Comparison of ENCODE assay signal across 33 mouse cellular contexts in the genomic region with DNA sequence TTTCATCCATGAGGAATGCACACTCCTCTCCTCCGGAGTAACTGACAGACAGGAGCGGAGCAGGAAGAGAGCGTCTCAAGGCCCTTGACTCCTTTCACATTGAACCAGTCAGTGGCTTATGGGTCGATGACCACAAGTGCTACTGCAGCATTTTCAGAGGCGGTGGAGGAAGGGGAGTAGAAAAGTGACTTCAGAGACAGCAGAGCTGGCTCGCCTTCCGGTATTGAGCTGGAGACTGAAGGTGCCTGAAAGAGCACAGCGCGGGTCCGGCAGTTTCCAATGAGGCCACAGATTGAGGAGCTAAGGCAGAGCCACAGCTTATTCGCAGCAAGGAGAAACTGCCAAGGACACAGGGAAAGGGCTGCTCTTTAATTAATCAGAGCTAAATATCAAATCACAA.
A peak's percentile ranks its signal among the peaks of the same experiment; 100 is the strongest.
DNase-seq lines count a peak whose midpoint lies in the region; ATAC-seq and TF ChIP-seq lines count a peak whose summit lies in the region.
"Had no signal": no experiment of that assay in that cellular context is flagged by ENCODE, and none has a peak within 500 bp of the region (broad histone marks: within the 10 kb centered on the region; RNA-seq: fewer than 3 reads in every experiment).

No protein-coding gene starts in this region.

- H3K27ac ChIP-seq in kidney, embryonic 16.5 days (ENCODE audit: low read length), result no peak overlapping the region
- H3K27ac ChIP-seq in stomach, postnatal 0 days (replicated peaks), result no peak overlapping the region
- H3K27ac ChIP-seq: embryonic facial prominence, embryonic 12.5 days; heart, embryonic 10.5 days; hindbrain, embryonic 12.5 days; hindbrain, postnatal 0 days; intestine, embryonic 15.5 days; kidney, postnatal 0 days; layer of hippocampus, adult 2 months; limb, embryonic 12.5 days; liver, embryonic 12.5 days; midbrain, embryonic 12.5 days; neural tube, embryonic 13.5 days had no signal

- no peaks in the 10 kb centered on the region for H3K9me3 ChIP-seq in kidney, embryonic 16.5 days (ENCODE audit: low read length)
- H3K9me3 ChIP-seq in stomach, postnatal 0 days (ENCODE audit: control insufficient read depth, low read length), result no peaks in the 10 kb centered on the region
- H3K9me3 ChIP-seq: embryonic facial prominence, embryonic 12.5 days; heart, embryonic 10.5 days; hindbrain, embryonic 12.5 days; intestine, embryonic 15.5 days; limb, embryonic 12.5 days; midbrain, embryonic 12.5 days; neural tube, embryonic 13.5 days had no signal

- TF ChIP-seq CTCF in stomach, postnatal 0 days (IDR thresholded peaks at IDR 0.05; ENCODE audit: low read depth), result no peak

- ATAC-seq in kidney, embryonic 16.5 days (ENCODE audit: low FRiP score, low TSS enrichment), result no peak
- no peak for ATAC-seq in stomach, postnatal 0 days (ENCODE audit: low FRiP score, low TSS enrichment)
- ATAC-seq: forebrain, embryonic 14.5 days; intestine, embryonic 15.5 days; liver, embryonic 12.5 days; liver, postnatal 0 days; lung, postnatal 0 days; Patski had no signal

- H3K4me3 ChIP-seq in kidney, embryonic 16.5 days (ENCODE audit: low read length), result no peak overlapping the region
- no peak overlapping the region for H3K4me3 ChIP-seq in stomach, postnatal 0 days (ENCODE audit: low read depth, low read length)
- H3K4me3 ChIP-seq: embryonic facial prominence, embryonic 12.5 days; heart, embryonic 10.5 days; hindbrain, embryonic 12.5 days; intestine, embryonic 15.5 days; layer of hippocampus, adult 2 months; limb, embryonic 12.5 days; liver, embryonic 12.5 days; megakaryocyte, embryonic 14.5 days; midbrain, embryonic 12.5 days; neural tube, embryonic 13.5 days had no signal

- no peaks in the 10 kb centered on the region for H3K4me1 ChIP-seq in kidney, embryonic 16.5 days (ENCODE audit: insufficient read depth, low read length)
- no peaks in the 10 kb centered on the region for H3K4me1 ChIP-seq in stomach, postnatal 0 days (replicated peaks; ENCODE audit: control insufficient read depth, insufficient read depth)
- H3K4me1 ChIP-seq: embryonic facial prominence, embryonic 12.5 days; heart, embryonic 10.5 days; hindbrain, embryonic 12.5 days; limb, embryonic 12.5 days; liver, embryonic 12.5 days; megakaryocyte, embryonic 14.5 days; midbrain, embryonic 12.5 days; neural tube, embryonic 13.5 days had no signal

- H3K27me3 ChIP-seq in kidney, embryonic 16.5 days (ENCODE audit: insufficient read depth, low read length), result no peaks in the 10 kb centered on the region
- H3K27me3 ChIP-seq in stomach, postnatal 0 days (ENCODE audit: control insufficient read depth, insufficient read depth, low read length), result no peaks in the 10 kb centered on the region
- H3K27me3 ChIP-seq: embryonic facial prominence, embryonic 12.5 days; hindbrain, embryonic 12.5 days; intestine, embryonic 15.5 days; limb, embryonic 12.5 days; liver, embryonic 12.5 days; megakaryocyte, embryonic 14.5 days; midbrain, embryonic 12.5 days; neural tube, embryonic 13.5 days had no signal

- TF ChIP-seq EP300 in stomach, postnatal 0 days (optimal IDR thresholded peaks at IDR 0.05), result no peak

- 56% methylated on average over 11 of the region's 11 CpGs for WGBS in kidney, embryonic 16.5 days
- WGBS in stomach, postnatal 0 days, result 72% methylated on average over 11 of the region's 11 CpGs

- H3K9ac ChIP-seq in kidney, embryonic 16.5 days (replicated peaks; ENCODE audit: low read length), result no peak overlapping the region
- H3K9ac ChIP-seq in stomach, postnatal 0 days (ENCODE audit: low read length), result no peak overlapping the region
- H3K9ac ChIP-seq: embryonic facial prominence, embryonic 12.5 days; hindbrain, embryonic 12.5 days; intestine, embryonic 15.5 days; limb, embryonic 12.5 days; liver, embryonic 12.5 days; liver, postnatal 0 days; midbrain, embryonic 12.5 days; neural tube, embryonic 13.5 days had no signal

- DNase-seq in cerebellum, postnatal 10 days, result peak; percentile 57 to 73
- DNase-seq in cerebellum, adult 8-10 months, result no peak
- peak; percentile 9 for DNase-seq in kidney, postnatal 10 days
- peak; percentile 15 for DNase-seq in ovary, postnatal 36 days (ENCODE audit: low spot score)
- no peak for DNase-seq in ovary, postnatal 10 days (ENCODE audit: low spot score)
- no peak for DNase-seq in layer of hippocampus, postnatal 25 days (ENCODE audit: extremely low spot score in 1 of 2, low spot score in 1 of 2)
- no peak for DNase-seq in stomach, postnatal 0 days (ENCODE audit: low spot score)
- DNase-seq: cerebellum, adult 18-20 months; embryo, embryonic 11 days; gastrocnemius, postnatal 14 days; heart, postnatal 36 days; liver, postnatal 0 days; lung, postnatal 4 days; right cerebral cortex, adult 18-20 months; spleen, adult 18-20 months; thymus, adult 18-20 months; thymus, postnatal 25 days had no signal

- no peak overlapping the region for H3K4me2 ChIP-seq in kidney, embryonic 16.5 days (replicated peaks; ENCODE audit: low read depth, low read length)
- no peak overlapping the region for H3K4me2 ChIP-seq in stomach, postnatal 0 days (replicated peaks; ENCODE audit: low read depth)
- H3K4me2 ChIP-seq: embryonic facial prominence, embryonic 12.5 days; hindbrain, embryonic 12.5 days; intestine, embryonic 15.5 days; limb, embryonic 12.5 days; liver, embryonic 12.5 days; midbrain, embryonic 12.5 days; neural tube, embryonic 13.5 days had no signal

- no peaks in the 10 kb centered on the region for H3K36me3 ChIP-seq in kidney, embryonic 16.5 days (ENCODE audit: insufficient read depth, low read length)
- no peaks in the 10 kb centered on the region for H3K36me3 ChIP-seq in stomach, postnatal 0 days (ENCODE audit: control insufficient read depth, insufficient read depth, low read length)
- H3K36me3 ChIP-seq: embryonic facial prominence, embryonic 12.5 days; heart, embryonic 10.5 days; hindbrain, embryonic 12.5 days; intestine, embryonic 15.5 days; limb, embryonic 12.5 days; liver, embryonic 12.5 days; midbrain, embryonic 12.5 days; neural tube, embryonic 13.5 days had no signal

Comparison
In these comparisons a context has a peak if more than half of its experiments do, and no peak if none do; other contexts are left out.
1. DNase-seq: peak in cerebellum, postnatal 10 days (2 of 2), kidney, postnatal 10 days (single experiment) and ovary, postnatal 36 days (single experiment); none in cerebellum, adult 8-10 months (single experiment), ovary, postnatal 10 days (single experiment), layer of hippocampus, postnatal 25 days (0 of 2) and stomach, postnatal 0 days (single experiment).